Mouse (Mus musculus) adrenal gland, postnatal 14 days (tissue): ENCODE data around the gene Fbxo34. TPM values are rescaled to one million over a fixed set of nuclear protein-coding genes. Genes with fewer than 3 reads are reported as not detected.

Experiments used
- DNase-seq: peaks from one replicate; pipeline ENCODE4 v3.0.0; 2021; ENCODE audit warnings: mixed read lengths
- total RNA-seq: library from RNA; stranded (reverse); gene quantifications from 2 replicates; pipeline ENCODE4 v1.2.3, GENCODE M21; 2021

The Fbxo34 gene
- total RNA-seq, 1 experiment from 2014 or later: 27.8 TPM

GRCm38 (mm10) chr14:47472359-47472742 lies 22.1 kb downstream of the Fbxo34 start:
- DNase-seq: peak; percentile 97

GRCm38 (mm10) chr14:47472743-47473546 lies 22.7 kb downstream of the Fbxo34 start:
- peak; percentile 80 for DNase-seq

GRCm38 (mm10) chr14:47473891-47474290 lies 23.7 kb downstream of the Fbxo34 start:
- no peak for DNase-seq

GRCm38 (mm10) chr14:47474571-47475254 lies 24.5 kb downstream of the Fbxo34 start:
- peak; percentile 11 for DNase-seq

- no peak for DNase-seq
These were observed 26.0 kb downstream of the Fbxo34 start for GRCm38 (mm10) chr14:47476266-47476665.

- DNase-seq: no peak
These were observed 27.5 kb downstream of the Fbxo34 start for GRCm38 (mm10) chr14:47477711-47478110.

GRCm38 (mm10) chr14:47482200-47482599 lies 32.0 kb downstream of the Fbxo34 start:
- no peak for DNase-seq

- no peak for DNase-seq
These were observed 32.9 kb downstream of the Fbxo34 start for GRCm38 (mm10) chr14:47483099-47483498.

- no peak for DNase-seq
These were observed 38.5 kb downstream of the Fbxo34 start for GRCm38 (mm10) chr14:47488732-47489131.

- no peak for DNase-seq
These were observed 39.3 kb downstream of the Fbxo34 start for GRCm38 (mm10) chr14:47489310-47490097.

GRCm38 (mm10) chr14:47490732-47491131 lies 40.5 kb downstream of the Fbxo34 start:
- no peak for DNase-seq

- DNase-seq: no peak
These were observed 43.6 kb downstream of the Fbxo34 start for GRCm38 (mm10) chr14:47493592-47494361.

GRCm38 (mm10) chr14:47495951-47496350 lies 45.7 kb downstream of the Fbxo34 start:
- no peak for DNase-seq

- no peak for DNase-seq
These were observed 46.9 kb downstream of the Fbxo34 start for GRCm38 (mm10) chr14:47497166-47497565.

- no peak for DNase-seq
These were observed 48.4 kb downstream of the Fbxo34 start for GRCm38 (mm10) chr14:47498632-47499031.

- DNase-seq: peak; percentile 34
These were observed 53.8 kb downstream of the Fbxo34 start for GRCm38 (mm10) chr14:47504036-47504435.

GRCm38 (mm10) chr14:47506676-47507075 lies 56.5 kb downstream of the Fbxo34 start:
- no peak for DNase-seq

- no peak for DNase-seq
These were observed 57.8 kb downstream of the Fbxo34 start for GRCm38 (mm10) chr14:47508035-47508434.

- DNase-seq: no peak
These were observed 60.0 kb downstream of the Fbxo34 start for GRCm38 (mm10) chr14:47510244-47510643.

- DNase-seq: no peak
These were observed 63.4 kb downstream of the Fbxo34 start for GRCm38 (mm10) chr14:47513606-47514005.

- peak; percentile 68 for DNase-seq
These were observed 64.7 kb downstream of the Fbxo34 start for GRCm38 (mm10) chr14:47514816-47515453.
